Mouse (Mus musculus) ZHBTc4 (cell line): Measurements from ENCODE around the gene Ccrl2.
A peak's percentile ranks its signal among the peaks of the same experiment; 100 is the strongest.

Experiments
- DNase-seq: peaks from one replicate; pipeline ENCODE4 v3.0.0-alpha.2; 2011; ENCODE audit warnings: low read depth, low spot score

The Ccrl2 gene

DNA sequence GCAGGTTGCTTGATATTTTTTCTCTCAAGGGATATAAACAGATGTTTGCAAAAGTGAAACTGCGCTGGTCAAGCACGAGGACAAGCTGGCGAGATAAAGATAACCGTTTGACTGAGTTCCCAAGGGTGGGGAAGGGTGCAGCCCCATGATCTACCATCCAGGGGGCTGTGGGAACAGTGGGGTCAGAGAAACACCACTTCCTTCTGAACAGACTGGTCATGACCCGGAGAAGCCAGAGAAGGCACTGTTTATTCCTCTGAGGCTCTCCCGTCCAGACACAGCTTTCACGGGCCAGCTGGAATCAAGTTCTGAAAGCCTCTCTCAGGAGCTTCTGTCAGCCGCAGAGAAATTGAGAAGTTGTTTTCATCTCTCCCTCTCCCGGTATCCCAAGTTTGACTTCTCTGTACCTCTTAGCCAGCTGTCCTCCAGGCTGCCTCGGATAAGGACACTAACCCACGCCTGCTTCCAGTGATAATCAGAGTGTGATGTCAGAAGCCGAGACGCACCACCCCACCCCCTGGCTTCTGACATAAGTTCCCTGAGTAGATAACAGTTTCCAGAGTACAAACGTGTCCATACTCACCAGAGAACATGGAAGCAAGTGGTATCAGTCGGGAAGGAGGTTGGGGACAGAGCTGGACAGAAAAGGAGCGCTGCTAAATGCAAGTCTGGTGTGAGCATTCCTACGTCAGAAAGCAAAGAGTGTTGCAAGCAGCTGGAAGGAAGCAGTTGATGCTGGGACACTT lies at the start of gene Ccrl2:
TSS of gene Ccrl2 (minus strand) at position 722 of the 746 bp plus-strand sequence.
- DNase-seq, result no peak

DNA sequence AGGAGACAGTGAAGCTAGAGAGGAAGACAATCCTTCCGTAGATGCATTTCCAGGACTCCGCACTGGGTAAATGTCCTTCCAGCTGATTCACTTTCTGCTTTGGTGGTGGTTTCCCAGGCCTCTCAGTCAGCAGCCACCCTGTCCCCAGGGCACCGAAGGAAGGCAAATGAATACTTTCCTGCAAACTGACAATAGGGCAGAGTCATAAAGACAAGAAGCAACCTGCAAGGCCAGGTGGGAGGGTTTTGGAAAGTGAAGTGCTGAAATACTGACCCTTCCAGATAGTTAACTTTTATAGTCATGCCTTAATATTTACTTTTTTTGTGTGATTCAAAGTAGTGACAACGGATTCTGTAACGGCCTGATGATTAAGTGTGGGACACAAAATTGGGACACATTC lies 46.6 kb upstream of the Ccrl2 start:
- DNase-seq, result no peak

DNA sequence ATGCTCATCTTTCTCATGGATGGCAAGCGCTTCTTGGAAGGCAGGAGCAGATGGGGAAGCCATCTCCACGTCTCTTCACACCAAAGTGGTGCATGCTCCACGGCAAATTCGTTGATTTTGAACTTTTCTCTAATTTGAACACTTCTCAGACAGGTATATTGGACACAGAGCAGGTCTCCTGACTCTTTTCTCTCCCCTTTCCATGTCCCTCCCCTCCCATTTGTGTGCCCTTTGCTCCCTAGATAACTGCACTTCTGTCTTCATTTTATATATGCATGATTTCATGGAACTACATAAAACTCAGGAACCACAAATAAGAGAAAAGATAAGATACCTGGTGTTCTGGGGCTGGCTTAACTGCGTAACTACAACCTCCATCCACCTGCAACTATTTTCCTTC lies 46.0 kb upstream of the Ccrl2 start:
- no peak for DNase-seq

DNA sequence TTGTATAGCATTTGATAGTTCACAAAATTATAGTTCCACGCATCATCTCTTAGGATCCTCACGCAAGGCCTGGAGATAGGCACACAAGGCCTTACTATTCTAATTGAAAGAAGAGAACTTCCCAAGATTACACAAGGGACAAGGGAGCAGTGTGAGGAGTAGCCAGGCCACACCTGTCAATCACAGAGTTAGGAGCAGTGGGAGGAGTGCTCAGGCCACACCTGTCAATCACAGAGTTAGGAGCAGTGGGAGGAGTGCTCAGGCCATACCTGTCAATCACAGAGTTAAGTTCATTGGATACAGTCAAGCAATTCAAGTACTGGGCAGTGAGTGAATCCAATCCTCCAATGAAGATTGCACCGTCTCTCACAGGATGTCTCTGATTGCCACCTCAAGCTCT lies 43.1 kb upstream of the Ccrl2 start:
- DNase-seq, result no peak

DNA sequence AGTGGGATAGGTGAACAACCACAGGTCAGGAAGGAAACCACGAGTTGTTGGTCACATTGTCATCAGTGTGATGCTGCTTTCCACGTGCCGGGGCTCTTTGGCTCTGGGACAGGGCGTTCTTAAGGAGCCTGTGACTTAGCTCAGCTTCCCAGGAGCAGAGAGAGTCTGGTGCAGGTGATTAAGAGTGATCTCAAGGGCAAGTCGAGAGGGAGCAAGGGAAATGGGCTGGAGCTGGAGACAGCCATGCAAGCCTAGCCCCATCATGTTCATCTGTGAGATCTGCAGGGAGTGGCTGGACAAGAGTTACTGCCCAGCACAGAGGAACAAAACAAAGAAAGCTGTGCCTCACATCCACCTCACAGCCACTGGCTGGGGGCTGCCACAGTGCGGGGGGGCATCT lies 40.2 kb upstream of the Ccrl2 start:
- DNase-seq, result no peak

DNA sequence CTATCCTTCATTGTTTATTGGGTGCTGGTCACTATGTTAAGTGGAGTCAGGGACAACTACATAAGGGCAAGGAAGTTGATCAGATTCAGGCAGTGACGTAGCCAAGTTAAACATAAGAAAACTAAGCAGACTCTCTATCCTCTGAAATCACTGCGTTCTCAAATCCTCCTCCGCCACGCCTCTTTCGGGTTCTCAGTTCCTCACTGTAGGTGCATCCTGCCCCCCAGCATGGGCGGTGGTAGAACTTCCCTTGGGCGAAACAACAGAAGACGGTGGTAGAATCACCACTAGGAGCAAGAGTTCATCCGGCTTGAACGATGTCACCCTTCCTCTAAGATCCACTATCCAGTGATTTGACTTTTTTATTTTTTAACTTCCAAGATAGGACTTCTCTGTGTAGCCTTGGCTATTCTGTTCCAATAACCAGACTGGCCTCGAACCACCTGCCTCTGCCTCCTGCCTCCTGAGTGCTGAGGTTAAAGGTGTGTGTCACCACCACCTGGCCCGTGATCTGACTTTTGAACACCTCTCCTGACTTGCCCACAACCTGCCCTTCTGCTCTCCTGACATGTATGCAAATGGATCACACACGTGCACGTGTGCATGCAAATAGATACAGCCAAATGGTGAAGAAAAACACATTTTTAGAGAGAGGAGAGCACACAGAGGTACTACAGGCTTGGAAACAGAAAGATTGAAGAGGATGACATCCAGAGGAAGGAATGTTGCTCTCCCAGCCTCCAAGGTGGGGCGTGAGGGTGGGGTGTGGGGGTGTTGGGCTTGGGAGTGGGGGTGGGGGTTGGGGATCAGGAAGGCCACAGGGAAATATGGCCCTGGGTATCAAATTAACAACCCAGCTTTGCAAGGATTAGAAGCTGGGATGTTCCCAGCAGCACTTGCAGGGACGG lies 39.4 kb upstream of the Ccrl2 start:
- DNase-seq, result no peak

DNA sequence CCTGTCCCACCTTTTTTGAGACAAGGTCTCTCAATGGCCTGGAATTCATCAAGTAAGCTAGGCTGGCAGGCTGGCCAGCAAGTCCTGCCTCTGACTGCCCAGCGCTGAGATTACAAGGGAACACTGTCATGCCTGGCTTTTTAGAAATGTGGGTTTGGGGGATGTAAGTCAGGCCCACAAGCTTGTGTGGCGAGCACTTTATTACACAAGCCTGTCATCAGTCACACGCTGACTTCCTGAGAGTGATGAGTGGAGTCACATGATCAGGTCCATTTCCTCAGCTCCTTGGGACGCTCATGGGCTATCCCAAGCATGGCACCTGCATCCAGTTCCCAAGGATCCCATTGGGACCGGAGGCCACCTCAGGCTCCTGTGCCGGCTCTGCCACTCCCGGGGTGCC lies 38.4 kb upstream of the Ccrl2 start:
- DNase-seq, result no peak

DNA sequence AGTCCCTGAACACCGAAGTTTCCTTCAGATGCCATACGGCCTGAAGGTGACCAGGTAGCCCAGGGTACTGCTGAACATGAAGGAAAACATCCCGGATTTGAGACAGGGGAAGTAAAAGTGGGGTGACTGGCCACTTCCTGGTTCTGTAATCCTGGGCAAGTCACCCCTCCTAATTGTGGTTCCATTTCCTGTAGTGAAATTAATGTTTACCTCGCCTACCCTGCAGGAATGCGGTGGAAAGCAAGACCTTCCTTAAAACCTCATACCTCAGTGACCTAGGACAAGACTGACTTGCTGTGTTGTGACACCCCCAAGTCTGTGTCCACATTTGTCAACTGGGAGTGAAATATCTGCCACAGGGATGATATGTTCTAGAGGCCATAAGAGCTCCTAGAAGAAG lies 37.3 kb upstream of the Ccrl2 start:
- no peak for DNase-seq

DNA sequence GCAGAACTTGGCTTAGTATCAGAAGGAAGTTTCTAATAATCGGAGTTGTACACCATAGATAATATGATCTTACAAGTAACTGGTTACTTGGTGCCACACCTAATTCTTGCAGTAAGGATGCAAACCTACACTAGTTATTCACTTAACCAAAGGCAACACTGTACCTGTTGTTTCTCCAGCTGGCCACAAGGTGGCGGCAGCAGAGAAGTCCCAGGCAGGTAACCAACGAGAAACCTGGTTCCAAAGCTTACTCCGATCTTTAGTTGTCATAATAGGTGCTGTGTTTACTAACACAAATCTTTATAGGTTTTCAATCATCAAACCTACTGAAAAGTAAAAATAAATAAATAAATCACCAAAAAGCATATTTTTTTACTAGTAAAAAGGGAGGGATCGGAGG lies 35.8 kb upstream of the Ccrl2 start:
- DNase-seq, result peak; percentile 81

DNA sequence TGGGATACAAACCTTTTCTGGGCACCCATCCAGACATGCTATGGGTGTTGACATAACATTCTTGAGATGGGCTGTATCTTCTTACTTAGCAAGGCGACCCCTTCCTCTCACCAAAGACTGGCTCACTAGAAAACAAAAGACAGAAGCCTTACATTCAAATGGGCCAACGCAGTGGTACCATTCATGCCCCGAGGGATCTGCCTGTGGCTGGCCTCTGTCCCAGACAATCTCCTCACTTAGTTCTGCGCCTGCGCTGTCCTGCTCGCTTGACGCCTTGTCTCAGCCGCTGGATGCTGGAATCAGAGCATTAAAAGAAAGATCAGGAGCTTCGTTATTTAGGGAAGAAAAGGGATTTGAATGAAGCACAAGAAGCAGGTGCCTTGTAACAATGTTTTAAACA lies 35.3 kb upstream of the Ccrl2 start:
- DNase-seq, result peak; percentile 28

DNA sequence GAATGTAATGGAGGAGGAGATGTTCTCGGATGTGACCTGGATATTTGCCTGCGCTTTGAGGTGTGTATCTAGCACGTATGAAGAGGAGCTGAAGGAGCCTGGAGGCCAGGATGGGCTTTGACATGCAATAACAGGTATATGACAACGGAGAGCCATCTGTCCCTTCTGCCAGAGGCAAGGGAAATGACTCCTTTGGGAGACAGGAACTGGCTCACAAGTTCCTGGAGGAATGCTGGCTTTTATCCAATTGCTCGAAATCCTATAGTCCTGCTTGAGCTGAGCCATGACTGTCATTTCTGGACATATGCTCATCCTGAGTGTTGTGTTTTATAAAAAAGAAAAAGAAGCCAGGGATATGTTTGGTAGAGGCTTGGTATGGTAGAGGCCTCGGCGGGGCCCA lies 31.6 kb upstream of the Ccrl2 start:
- no peak for DNase-seq

DNA sequence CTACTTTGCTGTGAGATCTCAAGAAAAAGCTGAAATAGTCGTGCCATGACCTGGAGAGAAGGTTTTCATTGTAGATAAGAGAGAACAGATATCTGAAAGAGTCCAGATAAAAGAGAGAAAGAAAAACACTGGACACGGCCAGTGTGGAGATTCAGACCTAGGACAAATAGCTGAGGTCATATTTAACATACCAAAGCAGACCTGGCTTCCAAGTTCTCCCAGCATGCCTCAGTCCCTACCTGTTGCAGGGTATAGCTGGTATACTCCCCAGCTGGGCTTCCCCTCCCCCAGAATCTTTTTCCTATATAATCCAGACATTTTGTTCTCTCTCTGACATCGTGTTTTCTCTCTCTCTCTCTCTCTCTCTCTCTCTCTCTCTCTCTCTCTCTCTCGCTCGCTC lies 30.6 kb upstream of the Ccrl2 start:
- no peak for DNase-seq

DNA sequence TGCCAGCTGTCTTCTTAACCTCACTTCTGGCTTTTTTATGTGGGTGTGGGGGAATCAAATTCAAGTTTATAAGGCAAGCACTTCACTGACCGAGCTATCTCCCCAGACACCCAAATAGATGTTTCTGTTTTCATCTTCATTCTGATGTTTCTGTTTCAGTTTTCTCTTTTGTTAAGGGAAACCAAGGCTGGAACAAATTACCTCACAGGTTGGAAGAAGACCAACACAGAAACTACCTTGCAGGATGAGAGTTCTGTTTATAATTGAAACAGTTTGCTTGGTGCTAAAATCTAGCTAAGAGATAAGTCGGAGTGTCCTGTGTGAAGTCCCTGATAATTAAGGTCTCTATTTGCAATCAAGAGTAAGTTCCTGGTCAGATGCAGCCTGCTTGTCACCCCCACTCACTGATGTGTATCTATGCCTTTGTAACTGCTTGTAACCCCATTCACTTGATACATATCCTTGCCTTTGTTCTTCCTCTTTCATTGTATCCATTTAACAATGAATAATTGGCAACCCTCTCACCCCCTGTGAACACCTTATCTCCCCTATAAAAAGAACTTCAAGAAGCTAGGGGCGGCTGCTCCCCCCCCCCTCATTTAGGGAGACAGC lies 29.8 kb upstream of the Ccrl2 start:
- no peak for DNase-seq

DNA sequence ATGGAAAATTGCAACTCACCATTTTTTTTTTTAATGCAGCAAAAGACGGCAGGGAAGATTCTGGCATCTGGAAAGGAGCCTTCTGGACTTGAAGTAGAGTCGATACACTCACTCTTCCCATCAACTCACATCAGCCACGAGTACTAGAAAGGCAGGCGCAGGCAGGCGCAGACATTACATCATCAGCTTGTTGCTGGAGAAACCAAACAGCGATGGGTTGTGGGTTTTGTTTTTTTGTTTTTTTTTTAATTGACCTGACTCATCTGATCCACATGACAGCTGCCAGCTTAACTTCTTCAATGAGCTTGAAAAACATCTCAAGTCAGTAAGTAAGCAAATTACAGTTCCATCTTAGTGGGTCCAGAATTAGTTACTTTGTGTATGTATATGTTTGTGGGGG lies 28.8 kb upstream of the Ccrl2 start:
- DNase-seq, result no peak

DNA sequence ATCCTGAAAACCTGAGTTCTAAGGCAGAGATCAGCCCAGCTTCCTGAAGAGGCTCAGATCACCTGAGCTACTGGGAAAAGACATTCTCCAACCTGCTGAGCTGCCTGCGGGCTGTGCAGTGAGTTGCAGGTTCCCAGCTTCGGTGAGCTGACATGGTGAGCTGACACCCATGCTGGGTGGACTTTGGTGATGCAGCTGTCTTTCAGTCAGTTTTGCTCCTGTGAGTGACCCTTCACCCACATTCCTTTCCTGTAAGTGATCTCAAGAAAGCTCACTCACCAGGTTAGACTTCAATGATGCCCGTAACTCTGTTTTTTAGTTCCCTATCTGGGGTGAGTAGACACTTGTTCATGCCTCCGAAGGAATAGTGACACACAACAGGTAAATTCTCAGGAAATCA lies 28.0 kb upstream of the Ccrl2 start:
- DNase-seq, result no peak

DNA sequence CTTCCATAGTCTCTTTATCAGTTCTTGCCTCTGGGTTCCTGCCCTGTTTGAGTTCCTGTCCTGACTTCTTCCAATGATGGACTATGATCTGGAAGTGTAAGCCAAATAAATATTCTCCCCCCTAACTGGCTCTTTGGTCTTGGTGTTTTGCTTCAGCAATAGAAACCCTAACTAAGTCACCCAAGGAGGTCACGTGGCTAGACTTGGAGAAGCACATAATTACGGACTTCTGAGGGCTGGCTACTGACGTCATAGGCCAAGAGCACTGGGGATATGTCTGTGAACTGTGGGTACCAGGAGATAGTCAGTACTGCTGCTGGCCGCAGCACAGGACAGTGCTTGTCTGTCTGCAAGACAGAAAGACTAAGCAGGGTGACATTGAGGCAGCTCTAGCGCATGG lies 24.4 kb upstream of the Ccrl2 start:
- no peak for DNase-seq

DNA sequence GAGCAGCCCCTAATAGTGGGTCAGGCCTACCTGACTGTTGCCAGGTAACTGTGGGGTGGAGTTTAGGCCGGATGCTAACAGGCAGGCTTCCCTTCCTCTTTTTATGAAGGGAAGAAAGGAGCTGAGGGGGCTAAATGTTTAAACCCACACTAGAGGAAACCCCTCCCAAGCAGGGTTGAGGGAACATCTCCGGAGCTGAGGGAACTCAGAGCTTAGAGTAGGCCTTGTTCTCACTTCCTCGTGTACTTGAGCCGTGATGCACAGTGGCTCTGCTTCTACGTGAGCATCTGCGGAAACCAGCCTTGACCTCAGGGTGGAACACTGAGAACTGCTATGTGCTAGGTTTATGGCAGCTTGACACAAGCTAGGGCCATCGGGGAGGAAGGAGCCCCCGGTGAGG lies 23.5 kb upstream of the Ccrl2 start:
- no peak for DNase-seq

DNA sequence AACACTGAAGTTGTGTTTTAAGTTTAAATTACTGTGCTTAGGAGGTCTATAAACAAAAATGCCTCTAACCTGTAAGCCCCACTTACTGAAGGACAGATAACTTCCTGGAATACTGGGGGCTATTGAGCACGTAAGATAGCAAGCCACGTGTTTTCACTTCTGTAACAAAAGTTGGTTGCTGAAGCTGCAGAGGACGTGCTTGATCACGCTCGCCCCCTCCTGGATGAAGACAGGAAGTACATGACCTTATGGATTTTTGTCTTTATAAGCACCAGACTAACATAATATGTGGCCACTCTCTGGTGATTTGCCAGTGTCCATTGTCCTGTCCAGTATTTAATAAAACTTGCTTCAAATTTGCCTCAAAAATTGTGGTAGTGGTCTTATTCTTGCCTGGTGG lies 20.4 kb upstream of the Ccrl2 start:
- DNase-seq, result peak; percentile 77

DNA sequence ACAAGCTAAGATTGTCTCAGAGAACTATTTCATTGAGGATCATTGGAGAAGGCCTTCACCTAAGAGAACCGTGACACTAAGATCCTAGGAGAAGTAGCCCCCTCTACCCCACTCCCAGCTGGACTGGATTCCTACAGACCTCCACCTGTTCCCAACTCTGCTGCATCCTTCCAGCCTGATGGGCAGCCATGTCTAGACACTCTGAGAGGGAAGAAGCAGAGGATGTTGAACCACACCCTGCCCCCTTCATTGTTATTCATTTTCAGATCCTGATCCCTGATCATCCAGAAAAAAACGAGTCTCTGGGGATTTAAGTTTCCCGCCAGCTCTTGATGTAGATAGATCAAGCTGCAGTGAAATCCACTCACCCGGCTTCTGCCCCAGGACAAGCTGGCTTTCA lies 15.7 kb upstream of the Ccrl2 start:
- peak; percentile 50 for DNase-seq

DNA sequence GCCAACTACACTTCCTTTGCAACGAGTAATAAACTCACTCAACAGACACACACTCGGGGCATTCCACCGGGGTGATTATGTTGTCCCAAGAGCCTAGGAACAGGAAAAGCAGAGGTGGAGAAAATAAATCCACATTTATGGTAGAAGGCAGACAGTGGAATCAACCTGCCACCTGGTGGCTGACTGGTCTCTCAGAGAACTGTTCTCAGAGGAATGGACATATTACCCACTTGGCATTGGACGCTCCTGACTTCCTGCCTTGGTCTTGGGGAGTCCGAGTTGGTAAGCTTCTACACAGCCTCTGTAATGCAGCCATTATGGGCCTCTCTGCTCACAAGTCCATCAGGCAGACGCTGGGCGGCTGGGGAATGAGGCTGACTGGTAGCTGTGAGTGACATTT lies 14.9 kb upstream of the Ccrl2 start:
- peak; percentile 45 for DNase-seq

DNA sequence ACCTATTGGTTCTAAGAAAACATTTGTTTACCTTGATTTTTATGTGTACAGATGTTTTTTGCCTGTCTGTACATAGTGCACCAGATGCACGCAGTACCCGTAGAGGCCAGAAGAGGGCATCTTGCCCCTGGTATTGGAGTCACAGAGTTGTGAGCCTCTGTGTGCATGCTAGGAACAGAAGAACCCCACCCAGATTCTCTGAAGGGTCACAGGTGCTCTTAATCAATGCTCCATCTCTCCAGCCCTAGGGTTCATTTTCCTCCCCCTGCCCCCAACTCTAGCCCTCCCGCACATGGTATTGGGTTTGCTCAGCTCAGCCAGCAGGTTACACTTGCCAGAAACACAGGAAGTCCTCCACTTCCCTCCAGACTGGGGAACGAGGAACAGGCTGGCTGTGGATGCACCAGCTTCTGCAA lies 13.2 kb upstream of the Ccrl2 start:
- peak; percentile 83 for DNase-seq

DNA sequence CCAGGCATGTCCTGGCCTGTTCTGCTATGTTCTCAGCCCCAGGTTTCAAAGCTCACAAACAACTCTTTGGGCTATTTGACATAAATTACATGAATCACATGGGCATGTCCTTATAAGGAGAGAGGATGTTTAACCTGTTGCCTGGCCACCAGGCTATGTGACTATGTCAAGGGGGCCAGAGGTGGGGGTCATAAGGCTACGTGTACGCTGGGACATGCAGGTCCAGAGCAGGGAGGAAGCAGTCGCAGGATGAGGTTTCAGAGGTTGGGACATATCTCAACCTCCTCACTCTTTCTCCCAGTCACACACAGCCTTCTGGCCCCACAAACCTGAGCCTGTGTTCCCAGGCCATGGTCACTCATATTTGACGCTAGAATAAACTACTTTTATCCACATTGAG lies 9.7 kb upstream of the Ccrl2 start:
- no peak for DNase-seq

DNA sequence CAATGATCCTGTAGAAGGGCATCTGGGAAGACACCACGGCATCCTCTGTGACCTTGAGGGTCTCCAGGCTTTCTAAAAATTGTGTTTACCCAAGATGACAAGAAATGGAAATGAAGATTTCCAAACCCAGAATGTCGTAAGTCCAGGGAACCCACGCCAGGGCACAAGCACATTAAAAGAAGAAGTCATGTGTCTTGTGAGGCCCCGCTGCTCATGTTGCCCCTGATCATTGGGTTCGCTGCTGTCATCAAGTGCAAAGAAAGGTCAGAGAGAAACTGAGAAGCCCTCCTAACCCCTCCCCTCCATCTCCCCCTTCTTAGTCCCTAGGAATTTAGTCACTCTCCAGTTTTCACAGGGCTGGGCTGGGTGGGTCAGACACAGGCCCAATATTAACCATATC lies 5.5 kb upstream of the Ccrl2 start:
- DNase-seq, result no peak
